Mouse (Mus musculus): ENCODE measurements around the gene Paqr3. TPM values are rescaled to one million over a fixed set of nuclear protein-coding genes. Genes with fewer than 3 reads are reported as not detected.

Paqr3 gene
- total and polyA plus RNA-seq, 3 experiments = 1.8 to 19.3 (median 4.8) TPM

DNA sequence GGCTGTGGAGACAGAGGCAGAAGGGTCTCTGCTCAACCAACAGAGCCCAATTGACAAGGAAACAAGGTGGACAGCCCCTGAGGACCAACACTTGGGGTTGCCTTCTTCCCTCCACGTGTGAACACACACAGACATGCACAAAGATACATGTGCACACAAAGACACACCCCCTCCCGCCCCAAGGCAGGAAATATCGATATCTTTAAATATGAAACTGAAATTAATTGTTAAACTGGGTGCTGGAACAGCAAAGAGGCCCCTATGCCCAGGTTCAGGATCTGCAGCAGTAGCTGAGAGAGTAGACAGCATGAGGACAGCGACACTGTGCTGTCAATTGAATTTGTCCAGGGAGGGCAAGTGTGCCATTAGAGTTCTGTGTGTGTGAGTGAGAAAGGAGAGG is 45.6 kb downstream of the Paqr3 start:
- Histone ChIP-seq H3K9me3 (replicated peaks) (no peaks in the 10 kb centered on the region), H3K27me3 (ENCODE audit: insufficient read depth, low read length) (no peaks in the 10 kb centered on the region), H3K4me3 (ENCODE audit: low read depth, low read length) (no peak overlapping the region), H3K36me3 (replicated peaks) (peaks cover 96% of the 10 kb centered on the region), H3K4me1 (ENCODE audit: insufficient read depth, low read depth, low read length) (peaks cover 42% of the 10 kb centered on the region)
- DNase-seq (ENCODE audit: low spot score) = no peak
- no peak for TF ChIP-seq GATA2 (IDR thresholded peaks at IDR 0.05; ENCODE audit: borderline replicate concordance, low read depth, low read length)
- TF ChIP-seq CTCF (IDR thresholded peaks at IDR 0.05; ENCODE audit: low read depth, low read length) = no peak
- TF ChIP-seq POLR2AphosphoS5 (IDR thresholded peaks at IDR 0.05; ENCODE audit: insufficient replicate concordance, low read depth, low read length) = no peak
- no peak for TF ChIP-seq GATA1 (IDR thresholded peaks at IDR 0.05; ENCODE audit: borderline replicate concordance, low read length)
- TF ChIP-seq TAL1 (conservative IDR thresholded peaks at IDR 0.05; ENCODE audit: low read depth, low read length) = no peak
- no peak for ATAC-seq (ENCODE audit: extremely low read depth, insufficient number of reproducible peaks, low FRiP score, poor library complexity, severe bottlenecking)

DNA sequence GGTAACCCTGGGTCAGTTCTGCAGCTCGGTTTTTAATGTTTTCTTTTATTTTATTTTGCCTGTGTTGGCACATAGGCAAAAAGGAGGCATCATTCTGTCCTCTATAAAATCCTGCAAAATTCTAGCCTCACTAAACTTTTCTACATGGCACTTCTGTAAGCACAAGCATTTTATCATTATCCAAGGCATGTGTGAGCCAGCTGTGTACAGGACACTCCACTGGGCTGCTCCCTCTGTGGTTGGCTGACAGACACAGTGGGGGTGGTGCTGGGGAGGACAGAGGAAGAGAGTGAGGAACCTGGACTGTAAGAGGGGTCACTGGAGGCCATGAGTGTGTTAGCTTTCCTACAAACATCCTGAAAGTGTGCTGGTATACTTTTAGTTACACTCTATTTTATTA is 49.4 kb downstream of the Paqr3 start:
- DNase-seq (ENCODE audit: low spot score) (no peak), ATAC-seq (ENCODE audit: extremely low read depth, insufficient number of reproducible peaks, low FRiP score, poor library complexity, severe bottlenecking) (0 out of 2 replicates have a peak, but pooled peaks have one; percentile 30)
- no peaks in the 10 kb centered on the region for H3K9me3 ChIP-seq (replicated peaks)
- no peaks in the 10 kb centered on the region for H3K27me3 ChIP-seq (ENCODE audit: insufficient read depth, low read length)
- peaks cover 94% of the 10 kb centered on the region for H3K36me3 ChIP-seq (replicated peaks)
- TF ChIP-seq POLR2AphosphoS5 (IDR thresholded peaks at IDR 0.05; ENCODE audit: insufficient replicate concordance, low read depth, low read length) (no peak), GATA2 (IDR thresholded peaks at IDR 0.05; ENCODE audit: borderline replicate concordance, low read depth, low read length) (no peak), TAL1 (conservative IDR thresholded peaks at IDR 0.05; ENCODE audit: low read depth, low read length) (no peak), CTCF (IDR thresholded peaks at IDR 0.05; ENCODE audit: low read depth, low read length) (no peak), GATA1 (IDR thresholded peaks at IDR 0.05; ENCODE audit: borderline replicate concordance, low read length) (no peak)
- H3K4me3 ChIP-seq (ENCODE audit: low read depth, low read length) = no peak overlapping the region
- H3K4me1 ChIP-seq (ENCODE audit: insufficient read depth, low read depth, low read length) = peaks cover 54% of the 10 kb centered on the region

DNA sequence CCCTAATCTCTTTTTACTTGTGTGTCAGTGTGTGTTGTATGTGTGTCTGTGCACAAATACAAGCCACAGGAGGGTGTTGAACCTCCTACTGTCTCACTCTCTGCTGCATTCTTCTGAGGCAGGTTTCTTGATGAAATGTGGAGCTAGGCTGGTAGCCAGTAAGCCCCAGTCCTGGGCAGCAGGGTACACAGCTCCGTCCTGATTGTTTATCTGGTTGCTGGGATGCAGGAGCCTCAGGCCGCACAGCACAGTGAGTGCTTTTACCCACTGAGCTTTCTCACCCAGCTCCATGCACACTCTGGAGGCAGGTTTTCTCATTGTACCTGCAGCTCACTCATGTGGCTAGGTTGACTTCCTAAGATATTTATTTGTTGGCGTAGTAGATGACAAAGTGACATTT is 50.5 kb downstream of the Paqr3 start:
- no peaks in the 10 kb centered on the region for H3K27me3 ChIP-seq (ENCODE audit: insufficient read depth, low read length)
- H3K36me3 ChIP-seq (replicated peaks) = peaks cover 94% of the 10 kb centered on the region
- H3K4me3 ChIP-seq (ENCODE audit: low read depth, low read length) = no peak overlapping the region
- H3K4me1 ChIP-seq (ENCODE audit: insufficient read depth, low read depth, low read length) = peaks cover 54% of the 10 kb centered on the region
- DNase-seq (ENCODE audit: low spot score) (no peak), ATAC-seq (ENCODE audit: extremely low read depth, insufficient number of reproducible peaks, low FRiP score, poor library complexity, severe bottlenecking) (no peak)
- H3K9me3 ChIP-seq (replicated peaks) = no peaks in the 10 kb centered on the region
- TF ChIP-seq GATA2 (IDR thresholded peaks at IDR 0.05; ENCODE audit: borderline replicate concordance, low read depth, low read length) = no peak
- TF ChIP-seq CTCF (IDR thresholded peaks at IDR 0.05; ENCODE audit: low read depth, low read length) = no peak
- TF ChIP-seq TAL1 (conservative IDR thresholded peaks at IDR 0.05; ENCODE audit: low read depth, low read length) = no peak
- TF ChIP-seq GATA1 (IDR thresholded peaks at IDR 0.05; ENCODE audit: borderline replicate concordance, low read length) = no peak
- no peak for TF ChIP-seq POLR2AphosphoS5 (IDR thresholded peaks at IDR 0.05; ENCODE audit: insufficient replicate concordance, low read depth, low read length)

DNA sequence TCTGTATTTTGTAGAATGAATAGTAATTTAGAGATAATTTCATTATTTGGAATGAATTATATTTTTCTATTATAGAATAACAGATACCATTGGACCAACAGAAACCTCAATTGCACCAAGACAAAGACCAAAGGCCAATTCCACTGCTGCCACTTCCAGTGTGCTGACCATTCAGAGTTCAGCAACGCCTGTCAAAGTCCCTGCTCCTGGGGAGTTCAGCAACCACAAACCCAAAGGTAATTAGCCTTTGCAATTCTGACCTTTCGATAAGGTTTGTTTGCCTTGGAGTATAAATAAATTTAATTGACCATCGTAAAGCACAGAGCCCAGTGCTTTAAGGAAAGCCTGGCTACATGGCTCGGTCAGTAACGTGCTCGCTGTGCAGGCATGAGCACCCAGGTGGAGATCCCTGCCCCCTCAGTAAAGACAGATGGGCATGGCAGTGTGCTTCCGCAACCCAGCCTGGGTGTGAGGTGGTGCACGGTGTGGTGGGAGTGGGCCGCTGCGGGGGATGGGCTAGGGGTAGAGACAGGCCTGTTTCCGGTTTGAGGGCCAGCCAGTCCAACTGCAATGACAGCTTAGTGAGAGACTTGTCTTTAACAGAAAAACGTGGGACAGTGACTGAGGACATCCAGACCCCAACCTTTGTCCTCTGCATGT is 54.5 kb downstream of the Paqr3 start:
- Histone ChIP-seq H3K4me3 (ENCODE audit: low read depth, low read length) (no peak overlapping the region), H3K4me1 (ENCODE audit: insufficient read depth, low read depth, low read length) (peaks cover 54% of the 10 kb centered on the region), H3K36me3 (replicated peaks) (peaks cover 86% of the 10 kb centered on the region), H3K27me3 (ENCODE audit: insufficient read depth, low read length) (no peaks in the 10 kb centered on the region), H3K9me3 (replicated peaks) (no peaks in the 10 kb centered on the region)
- no peak for TF ChIP-seq TAL1 (conservative IDR thresholded peaks at IDR 0.05; ENCODE audit: low read depth, low read length)
- TF ChIP-seq GATA1 (IDR thresholded peaks at IDR 0.05; ENCODE audit: borderline replicate concordance, low read length) = no peak
- TF ChIP-seq GATA2 (IDR thresholded peaks at IDR 0.05; ENCODE audit: borderline replicate concordance, low read depth, low read length) = no peak
- DNase-seq (ENCODE audit: low spot score) (no peak), ATAC-seq (ENCODE audit: extremely low read depth, insufficient number of reproducible peaks, low FRiP score, poor library complexity, severe bottlenecking) (no peak)

DNA sequence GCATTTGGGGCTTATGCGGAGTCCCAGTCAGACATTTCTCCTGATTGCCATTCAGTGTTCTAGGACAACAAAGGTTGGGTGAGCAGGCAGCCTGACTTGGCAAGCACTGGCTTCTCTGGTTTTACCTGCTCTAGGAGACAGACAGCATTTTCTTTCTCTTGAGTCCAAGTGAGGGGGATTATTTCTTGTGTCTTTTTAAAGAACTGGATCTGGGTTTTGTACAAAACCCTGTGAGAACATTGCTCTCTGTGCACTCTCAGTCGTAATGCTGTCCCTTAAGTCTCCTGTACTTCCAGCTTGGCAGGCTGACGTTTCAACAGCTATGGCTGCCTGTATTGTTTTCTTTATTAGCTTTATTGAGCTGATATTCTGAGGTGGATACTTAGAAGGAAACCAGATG is 55.0 kb downstream of the Paqr3 start:
- no peak for ATAC-seq (ENCODE audit: extremely low read depth, insufficient number of reproducible peaks, low FRiP score, poor library complexity, severe bottlenecking)
- peaks cover 57% of the 10 kb centered on the region for H3K4me1 ChIP-seq (ENCODE audit: insufficient read depth, low read depth, low read length)

DNA sequence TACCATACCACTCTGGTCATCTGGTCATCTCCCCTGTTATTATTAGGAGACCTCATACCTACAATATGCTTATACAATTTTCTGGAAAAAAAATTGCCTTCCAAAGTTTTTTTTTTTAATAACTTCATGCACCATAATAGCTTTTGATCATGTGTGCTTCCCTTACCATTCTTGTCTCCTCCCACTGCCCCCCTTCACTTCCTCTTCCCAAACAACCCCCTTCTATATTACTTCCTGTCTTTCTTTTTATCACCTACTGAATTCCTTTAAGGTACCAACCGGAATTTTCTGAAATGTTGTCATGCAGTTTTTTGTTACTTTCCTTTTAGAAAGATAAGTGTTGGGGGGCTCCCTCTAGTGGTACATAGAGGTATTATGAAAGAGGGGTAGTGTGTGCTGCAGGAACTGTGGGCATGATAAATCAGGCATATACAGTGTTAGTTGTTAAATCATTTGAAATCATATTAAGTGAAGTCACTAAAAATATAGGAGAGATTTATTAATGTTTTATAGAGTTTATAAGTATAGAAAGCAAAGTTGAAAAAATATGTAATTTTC is 55.8 kb downstream of the Paqr3 start:
- H3K4me1 ChIP-seq (ENCODE audit: insufficient read depth, low read depth, low read length) = peaks cover 56% of the 10 kb centered on the region
- H3K27me3 ChIP-seq (ENCODE audit: insufficient read depth, low read length) = no peaks in the 10 kb centered on the region
- no peak for TF ChIP-seq TAL1 (conservative IDR thresholded peaks at IDR 0.05; ENCODE audit: low read depth, low read length)
- TF ChIP-seq CTCF (IDR thresholded peaks at IDR 0.05; ENCODE audit: low read depth, low read length) = no peak
- TF ChIP-seq GATA2 (IDR thresholded peaks at IDR 0.05; ENCODE audit: borderline replicate concordance, low read depth, low read length) = no peak
- no peak for TF ChIP-seq POLR2AphosphoS5 (IDR thresholded peaks at IDR 0.05; ENCODE audit: insufficient replicate concordance, low read depth, low read length)
- no peak for TF ChIP-seq GATA1 (IDR thresholded peaks at IDR 0.05; ENCODE audit: borderline replicate concordance, low read length)
- H3K9me3 ChIP-seq (replicated peaks) = no peaks in the 10 kb centered on the region
- ATAC-seq (ENCODE audit: extremely low read depth, insufficient number of reproducible peaks, low FRiP score, poor library complexity, severe bottlenecking) = no peak
- peak; percentile 26 for DNase-seq (ENCODE audit: low spot score)
- H3K4me3 ChIP-seq (ENCODE audit: low read depth, low read length) = no peak overlapping the region
- peaks cover 85% of the 10 kb centered on the region for H3K36me3 ChIP-seq (replicated peaks)

More for the DNA sequence above, 55.0 kb downstream of the Paqr3 start:
- H3K27me3 ChIP-seq (ENCODE audit: insufficient read depth, low read length) = no peaks in the 10 kb centered on the region
- H3K4me3 ChIP-seq (ENCODE audit: low read depth, low read length) = no peak overlapping the region
- no peak for DNase-seq (ENCODE audit: low spot score)
- no peak for TF ChIP-seq TAL1 (conservative IDR thresholded peaks at IDR 0.05; ENCODE audit: low read depth, low read length)
- no peak for TF ChIP-seq GATA1 (IDR thresholded peaks at IDR 0.05; ENCODE audit: borderline replicate concordance, low read length)
- TF ChIP-seq GATA2 (IDR thresholded peaks at IDR 0.05; ENCODE audit: borderline replicate concordance, low read depth, low read length) = no peak
- no peak for TF ChIP-seq POLR2AphosphoS5 (IDR thresholded peaks at IDR 0.05; ENCODE audit: insufficient replicate concordance, low read depth, low read length)
- TF ChIP-seq CTCF (IDR thresholded peaks at IDR 0.05; ENCODE audit: low read depth, low read length) = no peak
- H3K9me3 ChIP-seq (replicated peaks) = no peaks in the 10 kb centered on the region
- peaks cover 85% of the 10 kb centered on the region for H3K36me3 ChIP-seq (replicated peaks)
